Mouse (Mus musculus): Measurements from ENCODE around the gene Fam81a. TPM values are rescaled to one million over a fixed set of nuclear protein-coding genes. Genes with fewer than 3 reads are reported as not detected.

Fam81a gene
- 10 to 100 TPM; 34.2 to 49.1 (median 41.7) TPM for total RNA-seq (2022)

- no peak for DNase-seq (ENCODE audit: low spot score)
Measured at GRCm38 (mm10) chr9:70142460-70142859, at the start of gene Fam81a. TSS of gene Fam81a (minus strand) at chr9:70142560.

- DNase-seq (ENCODE audit: low spot score) = no peak
Measured at GRCm38 (mm10) chr9:70182639-70183038, 40.3 kb upstream of the Fam81a start.

GRCm38 (mm10) chr9:70181719-70182118 is 39.4 kb upstream of the Fam81a start:
- no peak for DNase-seq (ENCODE audit: low spot score)

- DNase-seq (ENCODE audit: low spot score) = no peak
Measured at GRCm38 (mm10) chr9:70176291-70176690, 33.9 kb upstream of the Fam81a start.

GRCm38 (mm10) chr9:70174896-70175295 is 32.5 kb upstream of the Fam81a start:
- no peak for DNase-seq (ENCODE audit: low spot score)

- DNase-seq (ENCODE audit: low spot score) = no peak
Measured at GRCm38 (mm10) chr9:70174291-70174848, 32.0 kb upstream of the Fam81a start.

- no peak for DNase-seq (ENCODE audit: low spot score)
Measured at GRCm38 (mm10) chr9:70168973-70169372, 26.6 kb upstream of the Fam81a start.

GRCm38 (mm10) chr9:70160071-70160470 is 17.7 kb upstream of the Fam81a start:
- DNase-seq (ENCODE audit: low spot score) = no peak

- DNase-seq (ENCODE audit: low spot score) = no peak
Measured at GRCm38 (mm10) chr9:70147618-70148017, 5.3 kb upstream of the Fam81a start.

- DNase-seq (ENCODE audit: low spot score) = no peak
Measured at GRCm38 (mm10) chr9:70145426-70145825, 3.1 kb upstream of the Fam81a start.

- no peak for DNase-seq (ENCODE audit: low spot score)
Measured at GRCm38 (mm10) chr9:70143326-70143725, 966 bp upstream of the Fam81a start.

- DNase-seq (ENCODE audit: low spot score) = no peak
Measured at GRCm38 (mm10) chr9:70141885-70142326, 454 bp downstream of the Fam81a start.

GRCm38 (mm10) chr9:70140871-70141796 is 1.2 kb downstream of the Fam81a start:
- peak; percentile 56 for DNase-seq (ENCODE audit: low spot score)

- no peak for DNase-seq (ENCODE audit: low spot score)
Measured at GRCm38 (mm10) chr9:70140340-70140739, 2.0 kb downstream of the Fam81a start.

GRCm38 (mm10) chr9:70139331-70139885 is 3.0 kb downstream of the Fam81a start:
- no peak for DNase-seq (ENCODE audit: low spot score)

- no peak for DNase-seq (ENCODE audit: low spot score)
Measured at GRCm38 (mm10) chr9:70138511-70138910, 3.8 kb downstream of the Fam81a start.

- no peak for DNase-seq (ENCODE audit: low spot score)
Measured at GRCm38 (mm10) chr9:70137991-70138390, 4.4 kb downstream of the Fam81a start.

- no peak for DNase-seq (ENCODE audit: low spot score)
Measured at GRCm38 (mm10) chr9:70135186-70135585, 7.2 kb downstream of the Fam81a start.

- no peak for DNase-seq (ENCODE audit: low spot score)
Measured at GRCm38 (mm10) chr9:70134716-70135115, 7.6 kb downstream of the Fam81a start.

- DNase-seq (ENCODE audit: low spot score) = no peak
Measured at GRCm38 (mm10) chr9:70134215-70134614, 8.1 kb downstream of the Fam81a start.

- no peak for DNase-seq (ENCODE audit: low spot score)
Measured at GRCm38 (mm10) chr9:70130786-70131185, 11.6 kb downstream of the Fam81a start.

- DNase-seq (ENCODE audit: low spot score) = no peak
Measured at GRCm38 (mm10) chr9:70111869-70112286, 30.5 kb downstream of the Fam81a start.

- DNase-seq (ENCODE audit: low spot score) = no peak
Measured at GRCm38 (mm10) chr9:70110871-70111270, 31.5 kb downstream of the Fam81a start.

Data from heart, adult 8-10 months (tissue).